Mouse (Mus musculus): Measurements from ENCODE around the gene Cstf2t.
A peak's percentile ranks its signal among the peaks of the same experiment; 100 is the strongest.

The Cstf2t gene

DNA sequence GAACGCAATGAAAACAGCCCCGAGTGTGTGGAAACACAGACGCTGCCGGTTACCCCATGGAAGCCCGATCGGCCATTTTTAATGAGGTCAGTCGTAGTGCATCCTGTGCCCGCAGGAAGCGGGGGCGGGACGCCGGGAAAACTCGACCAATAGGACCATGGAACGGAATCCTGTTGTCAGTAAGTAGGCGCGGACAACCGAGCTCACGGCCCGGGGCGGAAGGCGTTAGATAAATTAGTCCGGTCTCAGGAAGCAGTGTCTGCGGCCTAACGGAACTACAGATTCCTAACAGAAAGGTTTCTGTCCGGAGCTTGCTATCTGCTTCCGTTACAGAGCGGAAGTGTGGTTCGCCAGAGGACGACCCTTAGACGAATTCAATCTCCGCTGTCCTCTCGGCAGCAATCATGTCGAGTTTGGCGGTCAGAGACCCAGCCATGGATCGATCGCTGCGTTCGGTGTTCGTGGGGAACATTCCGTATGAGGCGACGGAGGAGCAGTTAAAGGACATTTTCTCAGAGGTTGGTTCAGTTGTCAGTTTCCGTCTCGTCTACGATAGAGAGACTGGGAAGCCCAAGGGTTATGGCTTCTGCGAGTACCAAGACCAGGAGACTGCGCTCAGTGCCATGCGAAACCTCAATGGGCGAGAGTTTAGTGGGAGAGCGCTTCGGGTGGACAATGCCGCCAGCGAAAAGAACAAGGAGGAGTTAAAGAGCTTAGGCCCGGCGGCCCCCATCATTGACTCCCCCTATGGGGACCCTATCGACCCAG is at the start of gene Cstf2t:
Cstf2t (plus strand) TSS at position 176 of the 768 bp plus-strand sequence.
- peak; percentile 99 for DNase-seq (ENCODE audit: low read depth, low spot score)

DNA sequence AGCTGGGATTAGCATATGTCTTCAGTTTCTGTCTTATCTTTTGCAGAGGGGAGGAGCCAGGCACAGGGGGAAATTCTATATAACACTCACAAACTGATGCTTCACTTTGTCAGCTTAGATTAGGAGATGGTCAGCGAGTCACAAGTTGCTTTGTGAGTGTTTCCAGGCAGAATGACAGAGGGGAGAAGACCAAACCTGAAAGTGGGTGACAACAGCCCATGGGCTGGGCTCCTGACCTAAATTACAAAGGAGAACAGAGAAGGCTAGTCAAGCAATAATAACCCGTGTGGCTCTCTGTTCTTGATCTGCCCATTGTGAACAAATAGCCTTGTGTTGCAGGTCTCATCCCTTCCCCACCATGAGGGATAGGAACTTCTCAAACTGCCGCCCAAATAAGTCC is 43.7 kb upstream of the Cstf2t start:
- no peak for DNase-seq (ENCODE audit: low read depth, low spot score)

DNA sequence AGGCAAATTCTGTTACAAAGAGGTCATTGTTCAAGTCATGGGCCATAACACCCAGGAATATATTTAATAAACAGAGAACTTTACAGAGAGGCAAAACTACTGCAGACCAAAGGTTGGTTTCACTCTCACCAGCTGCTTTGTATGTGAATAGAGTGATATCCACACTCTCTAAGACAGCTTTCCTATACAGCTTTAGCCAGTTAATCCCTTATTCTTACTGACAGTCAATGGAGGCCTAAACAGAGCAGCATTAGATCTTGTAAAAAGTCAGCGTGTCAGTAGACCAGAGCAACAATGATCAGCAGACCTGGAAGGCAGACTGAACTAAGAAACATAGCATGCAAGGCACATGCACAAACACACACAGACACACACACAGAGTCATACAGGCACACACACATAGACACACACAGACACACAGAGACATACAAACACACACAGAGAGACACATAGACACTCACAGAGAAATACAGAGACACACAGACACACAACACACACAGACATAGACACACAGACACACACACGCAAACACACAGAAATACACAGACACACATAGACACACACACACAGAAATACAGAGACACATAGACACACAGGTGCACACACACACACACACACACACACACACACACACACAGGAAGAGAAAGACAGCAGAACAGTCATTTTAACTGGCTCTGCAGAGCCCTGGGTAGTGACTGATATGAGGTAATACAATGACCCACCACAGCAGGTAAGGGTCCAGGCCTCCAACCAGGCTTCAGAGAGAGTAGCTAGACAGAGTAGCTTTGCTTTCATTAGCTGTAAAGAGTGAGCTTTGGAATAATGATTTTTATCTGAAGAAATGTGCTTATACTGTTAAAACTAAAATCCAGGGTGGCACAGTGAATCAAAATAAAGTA is 41.4 kb upstream of the Cstf2t start:
- no peak for DNase-seq (ENCODE audit: low read depth, low spot score)

DNA sequence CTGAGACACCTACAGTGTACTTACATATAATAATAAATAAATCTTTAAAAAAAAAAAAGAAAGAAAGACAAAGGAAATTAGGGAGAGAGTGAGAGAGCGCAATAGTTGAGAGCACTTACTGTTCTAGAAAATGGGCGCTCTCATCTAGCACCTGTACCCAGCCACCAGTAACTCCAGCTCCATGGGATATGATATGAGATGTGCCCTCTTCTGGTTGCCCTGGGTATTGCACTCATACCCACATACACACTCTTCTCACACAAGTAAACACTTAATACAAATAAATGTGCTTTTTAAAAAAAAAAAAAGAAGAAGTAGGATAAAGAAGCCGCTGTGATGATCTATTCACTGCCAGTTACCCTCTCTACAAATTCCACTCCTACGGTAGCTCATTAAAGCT is 36.0 kb upstream of the Cstf2t start:
- no peak for DNase-seq (ENCODE audit: low read depth, low spot score)

DNA sequence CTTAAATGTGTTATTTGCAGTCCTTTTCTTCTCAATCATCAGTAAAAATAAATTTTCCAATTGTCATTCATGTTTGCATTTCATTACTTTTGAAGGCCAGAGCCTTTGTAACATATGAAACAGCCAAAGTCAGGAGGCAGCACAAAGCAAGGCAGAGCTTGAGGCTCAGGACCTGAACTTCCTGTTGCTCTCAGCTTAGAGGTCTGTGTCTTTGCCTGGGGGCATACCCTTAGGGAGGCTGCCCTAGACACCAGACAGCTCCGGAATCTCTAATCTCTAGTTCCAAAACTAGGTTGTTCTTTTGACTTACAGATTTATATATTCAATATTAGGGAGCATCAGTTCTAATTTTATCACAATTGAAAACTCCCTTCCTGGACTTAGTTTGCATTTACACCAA is 17.9 kb upstream of the Cstf2t start:
- DNase-seq (ENCODE audit: low read depth, low spot score): no peak

DNA sequence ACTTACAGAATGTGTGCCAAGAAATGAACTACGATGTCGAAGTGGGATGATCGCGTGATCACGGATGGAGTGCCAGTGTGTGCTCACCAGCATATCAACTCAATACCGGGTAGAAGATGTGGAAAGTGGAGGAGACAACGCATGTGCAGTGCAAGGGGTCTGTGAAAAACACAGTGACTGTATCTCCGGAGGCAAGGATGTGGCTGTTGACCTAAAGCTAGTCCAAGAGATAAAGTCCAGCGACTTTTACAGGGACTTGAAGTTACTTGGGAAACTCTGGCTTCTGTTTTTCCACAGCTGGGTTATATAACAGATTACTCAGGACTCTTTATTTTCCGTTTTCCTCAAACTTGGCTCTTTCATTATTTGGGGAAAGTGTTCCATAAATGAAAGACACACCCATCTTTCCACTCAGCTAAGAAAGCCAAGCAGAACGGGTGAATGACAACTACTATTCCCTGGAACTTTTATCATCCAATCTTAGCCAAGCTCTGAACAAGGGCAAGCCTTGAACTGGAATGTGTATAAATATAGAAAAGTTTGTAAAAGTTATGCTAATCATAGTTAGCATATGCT is 17.3 kb upstream of the Cstf2t start:
- no peak for DNase-seq (ENCODE audit: low read depth, low spot score)

DNA sequence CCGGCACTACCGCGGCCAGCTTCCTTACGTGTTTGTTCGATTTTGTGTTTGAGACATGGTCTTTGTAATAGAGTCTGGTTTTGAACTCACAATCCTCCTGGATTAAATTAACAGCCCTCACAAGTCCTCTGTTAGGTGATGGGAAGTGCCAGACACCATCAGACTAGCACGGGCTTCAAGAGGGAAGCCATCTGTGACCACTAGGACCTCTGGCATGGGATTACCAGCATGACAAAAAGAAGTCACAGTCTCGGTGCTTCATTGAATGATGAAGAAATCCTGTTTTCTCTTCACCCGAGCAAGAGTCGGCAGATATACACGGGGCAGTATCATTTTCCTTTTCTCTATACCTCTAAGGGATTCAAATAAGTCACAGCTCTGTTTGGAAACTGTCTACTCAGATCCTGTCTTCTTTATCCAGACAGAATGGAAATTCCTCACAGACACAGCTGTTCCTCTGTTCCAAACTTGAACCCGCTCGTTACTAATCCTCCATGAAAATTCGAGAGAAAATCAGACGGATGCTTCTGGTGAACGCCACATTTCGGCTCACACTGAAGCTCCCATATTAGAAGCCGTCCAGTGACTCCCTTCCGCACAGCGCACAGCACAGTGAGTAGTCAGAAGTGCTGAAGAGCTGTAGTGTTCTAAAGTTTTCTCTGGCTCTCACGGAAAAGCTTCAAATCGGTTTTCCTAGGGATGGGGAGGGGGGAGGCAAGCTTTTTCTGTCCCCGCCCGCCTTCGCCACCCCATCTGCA is 8.5 kb upstream of the Cstf2t start:
- no peak for DNase-seq (ENCODE audit: low read depth, low spot score)

DNA sequence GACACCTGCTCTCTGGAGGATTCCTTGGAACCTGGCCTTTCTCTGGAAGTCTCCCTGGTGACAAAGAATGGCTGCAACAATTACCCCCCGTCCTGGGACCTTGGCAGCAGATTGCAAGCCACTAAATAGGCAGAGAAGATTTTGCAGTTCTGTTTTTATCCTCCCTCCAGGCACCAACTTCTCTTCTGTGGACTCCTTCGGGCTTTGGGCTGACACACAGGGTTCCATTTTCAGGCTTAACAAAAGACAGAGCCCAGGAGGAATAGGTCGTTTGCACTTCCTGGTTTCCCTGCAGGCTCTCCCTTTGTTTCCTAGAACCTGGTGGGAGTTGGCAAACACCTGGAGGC is 7.9 kb upstream of the Cstf2t start:
- DNase-seq (ENCODE audit: low read depth, low spot score): no peak

DNA sequence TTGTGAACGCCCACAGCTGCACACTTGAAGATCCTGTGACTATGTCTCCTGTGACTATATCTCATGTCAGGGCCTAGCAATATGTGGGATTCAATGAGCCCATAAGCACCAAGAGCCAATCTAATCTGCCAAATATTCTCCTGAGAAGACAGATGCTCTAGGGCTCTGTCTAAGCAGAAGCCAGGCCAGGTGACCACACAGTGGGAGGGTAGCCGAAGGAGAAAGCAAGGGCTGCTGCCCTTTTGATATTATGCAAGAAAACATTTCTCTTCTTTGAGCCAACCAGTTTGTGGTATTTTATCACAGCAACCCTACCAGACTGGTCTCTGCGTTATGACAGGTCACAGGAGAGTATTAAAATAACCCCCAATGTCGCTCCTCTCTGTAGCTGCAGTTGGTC is 6.5 kb upstream of the Cstf2t start:
- DNase-seq (ENCODE audit: low read depth, low spot score): no peak

DNA sequence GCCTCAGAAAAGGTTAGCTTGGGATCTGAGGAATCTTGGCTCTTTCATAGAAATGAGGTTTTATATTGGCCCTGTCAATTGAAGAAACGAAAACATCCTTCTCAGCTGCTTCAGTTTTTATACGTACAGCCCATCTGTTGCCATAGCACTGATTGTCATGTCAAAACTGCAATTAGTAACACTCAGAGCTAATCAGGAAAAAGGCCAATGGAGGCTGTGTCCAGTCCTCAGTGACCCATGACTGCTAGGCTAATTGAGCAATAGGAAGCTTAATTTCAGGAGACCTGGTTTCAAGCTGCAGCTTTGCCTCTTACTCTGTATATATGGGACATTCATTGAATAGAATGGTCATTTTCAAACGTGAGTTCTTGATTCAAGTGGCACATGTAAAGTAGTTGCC is 4.4 kb upstream of the Cstf2t start:
- DNase-seq (ENCODE audit: low read depth, low spot score): no peak

DNA sequence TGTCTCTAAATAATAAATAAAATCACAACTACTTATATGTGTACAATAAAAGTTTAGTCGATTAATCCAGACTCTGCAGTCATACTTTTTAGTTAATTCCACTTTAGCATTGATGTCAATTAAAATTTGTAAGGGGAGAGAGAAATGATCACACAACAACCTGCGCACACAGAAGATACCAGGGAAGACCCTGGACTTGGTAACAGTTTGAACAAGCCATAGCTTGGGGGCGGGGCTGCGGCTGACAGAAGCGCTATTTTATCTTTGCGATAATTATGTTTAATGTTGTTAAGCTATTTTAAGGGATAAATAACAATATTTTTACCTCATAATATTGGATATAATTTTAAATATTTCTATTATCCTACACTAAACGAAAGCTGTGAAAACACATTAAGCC is 411 bp upstream of the Cstf2t start:
- no peak for DNase-seq (ENCODE audit: low read depth, low spot score)

DNA sequence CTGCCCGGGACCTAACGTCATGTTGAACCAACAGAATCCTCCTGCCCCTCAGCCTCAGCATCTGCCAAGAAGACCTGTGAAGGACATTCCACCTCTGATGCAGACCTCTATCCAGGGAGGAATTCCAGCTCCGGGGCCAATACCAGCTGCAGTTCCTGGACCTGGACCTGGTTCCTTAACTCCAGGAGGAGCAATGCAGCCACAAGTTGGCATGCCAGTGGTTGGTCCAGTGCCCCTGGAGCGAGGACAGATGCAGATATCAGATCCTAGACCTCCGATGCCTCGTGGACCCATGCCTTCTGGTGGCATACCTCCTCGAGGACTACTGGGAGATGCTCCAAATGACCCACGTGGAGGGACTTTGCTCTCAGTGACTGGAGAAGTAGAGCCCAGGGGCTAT is 1.1 kb downstream of the Cstf2t start:
- no peak for DNase-seq (ENCODE audit: low read depth, low spot score)

DNA sequence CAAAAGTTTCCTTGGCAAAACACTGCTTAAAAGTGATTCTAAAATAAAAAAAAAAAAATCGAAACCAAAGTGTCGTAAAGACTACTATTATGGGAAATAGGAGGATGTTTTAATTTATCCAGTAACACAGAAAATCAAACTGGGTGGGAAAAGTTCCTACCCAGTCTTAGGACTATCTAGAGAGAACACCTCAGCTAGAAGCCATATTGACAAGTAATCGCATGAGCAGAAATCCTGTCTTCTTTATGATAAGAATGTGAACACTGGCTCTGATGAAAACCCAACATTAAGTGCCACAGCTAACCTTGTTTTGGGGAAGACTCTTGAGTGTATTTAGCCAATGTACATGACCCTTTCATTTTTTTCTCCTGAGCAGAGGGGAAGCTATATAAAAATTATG is 15.2 kb downstream of the Cstf2t start:
- DNase-seq (ENCODE audit: low read depth, low spot score): no peak

DNA sequence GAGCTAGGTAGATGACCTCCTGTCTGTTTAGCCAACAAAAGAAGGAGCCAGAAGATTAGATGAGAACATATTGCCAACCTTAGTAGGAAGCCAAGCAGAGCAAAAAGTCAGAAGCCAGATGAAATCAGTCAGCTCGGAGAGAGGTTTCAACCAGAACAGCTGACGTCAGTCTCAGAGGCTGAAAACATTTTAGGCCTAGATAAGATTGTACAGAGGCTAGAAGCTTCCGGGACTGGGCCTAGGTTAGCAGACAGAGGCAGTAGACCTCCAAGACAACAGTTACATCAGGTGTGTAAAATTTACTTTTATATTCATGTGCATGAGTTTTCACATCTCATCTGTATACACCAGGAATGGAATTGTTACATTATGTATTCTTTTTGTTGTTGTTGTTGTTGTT is 16.7 kb downstream of the Cstf2t start:
- DNase-seq (ENCODE audit: low read depth, low spot score): no peak

DNA sequence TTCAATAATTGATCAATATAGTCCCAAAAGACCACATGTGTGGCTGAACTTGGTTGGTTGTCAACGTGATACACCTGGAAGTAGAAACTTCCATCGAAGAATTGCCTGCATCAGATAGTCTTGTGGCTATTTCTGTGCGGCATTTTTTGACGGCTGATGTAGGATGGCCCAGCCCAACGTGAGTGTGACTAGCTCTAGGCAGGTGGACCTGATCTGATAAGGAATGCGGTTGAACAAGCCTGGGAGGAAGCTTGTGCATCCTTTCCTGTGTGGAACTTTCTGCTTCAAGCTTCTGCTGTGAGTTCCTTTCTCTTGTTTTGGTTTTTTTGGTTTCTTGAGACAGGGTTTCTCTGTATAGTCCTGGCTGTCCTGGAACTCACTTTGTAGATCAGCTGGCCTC is 22.1 kb downstream of the Cstf2t start:
- DNase-seq (ENCODE audit: low read depth, low spot score): no peak

DNA sequence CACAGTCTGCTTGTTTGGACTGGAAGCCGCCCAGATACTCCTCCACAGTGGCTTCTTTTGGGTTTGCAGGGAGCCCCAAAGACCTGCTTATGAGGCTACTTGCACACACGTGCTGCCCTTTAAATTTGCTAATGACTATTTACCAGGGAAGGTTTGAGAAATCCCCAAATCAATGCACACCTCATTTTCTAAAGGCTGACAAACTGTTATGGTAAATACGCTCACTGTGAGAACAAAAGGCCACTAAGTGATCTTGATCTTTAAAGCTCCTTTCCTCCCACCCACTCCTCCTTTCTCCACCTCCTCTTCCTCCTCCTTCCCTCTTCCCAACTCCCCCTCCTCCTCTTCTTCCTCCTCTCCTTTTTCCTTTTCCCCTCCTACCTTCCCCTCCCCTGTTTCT is 23.4 kb downstream of the Cstf2t start:
- no peak for DNase-seq (ENCODE audit: low read depth, low spot score)

DNA sequence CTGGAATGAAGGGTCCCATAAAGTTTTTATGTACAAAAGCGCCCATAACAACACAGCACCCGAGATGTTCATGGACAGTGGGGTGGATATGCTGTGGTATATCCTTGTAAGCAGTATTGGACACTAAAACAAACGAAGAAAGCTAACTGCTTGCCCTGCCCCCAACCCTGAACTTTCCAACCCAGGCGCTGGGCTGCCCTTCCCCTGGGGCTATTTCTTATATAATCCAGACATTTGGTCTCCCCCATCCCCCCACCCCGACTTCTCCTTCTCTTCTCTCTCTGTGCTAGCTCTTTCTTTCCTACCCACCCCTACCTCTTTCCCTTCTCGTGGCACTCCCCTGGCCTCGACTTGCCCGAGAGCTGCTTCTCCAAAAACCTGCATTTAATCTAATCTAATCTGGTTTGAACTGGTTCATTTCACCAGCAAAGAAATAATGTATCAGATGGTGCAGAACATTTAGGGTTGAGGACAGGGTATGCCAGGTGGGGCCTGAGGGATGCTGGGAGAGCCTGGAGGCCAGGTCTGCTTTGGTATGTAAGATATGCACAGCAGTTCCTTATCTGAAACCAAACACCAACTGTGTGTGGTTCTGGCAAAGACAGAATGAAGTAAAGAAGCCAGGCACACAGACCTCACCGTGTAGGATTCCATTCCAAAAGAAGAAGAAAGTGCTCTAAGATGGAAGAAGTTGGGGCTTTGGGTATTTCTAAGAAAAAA is 24.4 kb downstream of the Cstf2t start:
- no peak for DNase-seq (ENCODE audit: low read depth, low spot score)

DNA sequence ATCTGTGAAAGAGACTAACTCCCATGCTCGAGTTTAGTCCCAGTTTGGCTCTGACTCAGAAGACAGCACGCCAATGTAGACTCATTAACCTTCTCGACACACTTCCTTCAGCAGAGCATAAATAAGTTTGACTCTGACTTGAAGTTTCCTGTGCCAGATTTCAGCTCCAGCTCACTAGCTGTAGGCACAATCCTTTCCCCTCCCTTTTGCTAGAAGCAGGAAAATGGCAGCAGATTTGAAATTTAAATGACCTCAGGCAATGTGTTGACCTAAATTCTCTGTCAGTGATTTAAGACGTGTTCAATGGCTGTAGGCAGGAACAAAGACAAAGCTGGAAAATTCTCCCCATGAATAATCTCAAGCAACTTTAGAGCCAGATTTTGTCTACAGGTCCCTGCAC is 32.1 kb downstream of the Cstf2t start:
- no peak for DNase-seq (ENCODE audit: low read depth, low spot score)

DNA sequence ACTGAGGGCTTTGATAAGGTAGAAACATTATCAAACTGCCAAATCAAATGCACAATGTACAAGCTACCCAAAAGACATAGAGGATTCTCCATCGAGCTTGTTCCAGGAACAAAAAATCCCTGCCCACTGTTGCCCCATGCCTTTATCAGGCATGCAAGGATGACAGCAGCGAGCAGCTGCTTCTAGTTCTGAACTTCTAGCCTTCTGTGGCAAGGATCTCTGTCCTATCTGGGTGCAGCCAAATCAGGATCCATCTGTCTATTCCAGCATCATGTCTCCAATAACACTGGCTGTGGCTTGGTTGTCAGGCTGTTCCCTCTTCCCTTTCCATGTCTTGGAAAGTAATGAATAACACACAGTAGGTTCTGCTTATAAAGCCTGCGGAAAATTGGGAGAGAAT is 42.0 kb downstream of the Cstf2t start:
- DNase-seq (ENCODE audit: low read depth, low spot score): no peak

DNA sequence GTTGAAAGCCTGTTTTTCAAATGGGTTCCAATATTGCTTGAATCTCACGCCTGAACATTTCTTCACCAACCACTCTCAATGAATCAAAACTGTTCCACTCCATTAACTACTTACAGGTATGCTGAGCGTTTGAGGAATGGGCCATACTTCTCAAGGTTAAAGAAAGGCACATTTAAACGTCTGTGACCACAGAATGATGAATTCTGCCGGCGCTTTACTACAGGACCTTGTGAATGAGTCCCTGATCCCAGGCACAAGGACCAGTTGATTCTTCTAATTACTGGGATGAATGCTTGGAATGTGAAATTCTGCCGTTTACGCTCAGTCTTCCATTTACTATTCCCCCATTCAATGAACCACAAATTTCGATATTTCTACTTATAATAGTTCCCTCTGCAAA is 50.0 kb downstream of the Cstf2t start:
- no peak for DNase-seq (ENCODE audit: low read depth, low spot score)

DNA sequence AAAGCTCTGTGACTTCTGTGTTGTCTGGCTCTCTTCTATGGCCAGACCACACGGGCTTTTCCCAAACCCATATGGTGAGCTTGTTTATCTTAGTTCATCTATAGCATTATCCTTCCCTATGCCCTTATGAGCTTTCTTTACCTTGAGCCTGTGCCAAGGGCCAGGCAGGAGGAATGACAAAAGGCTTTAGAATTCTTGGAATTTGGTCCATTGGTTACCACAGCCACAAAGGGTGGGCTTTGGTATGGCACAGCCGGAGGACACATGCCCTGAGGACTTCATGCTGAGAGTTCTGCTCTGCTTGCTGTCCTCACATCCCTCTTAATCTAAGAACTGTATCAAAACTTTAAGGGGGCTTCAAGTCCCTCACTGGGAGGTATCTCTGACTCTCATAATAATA is 53.7 kb downstream of the Cstf2t start:
- DNase-seq (ENCODE audit: low read depth, low spot score): no peak
